In the genomic region with DNA sequence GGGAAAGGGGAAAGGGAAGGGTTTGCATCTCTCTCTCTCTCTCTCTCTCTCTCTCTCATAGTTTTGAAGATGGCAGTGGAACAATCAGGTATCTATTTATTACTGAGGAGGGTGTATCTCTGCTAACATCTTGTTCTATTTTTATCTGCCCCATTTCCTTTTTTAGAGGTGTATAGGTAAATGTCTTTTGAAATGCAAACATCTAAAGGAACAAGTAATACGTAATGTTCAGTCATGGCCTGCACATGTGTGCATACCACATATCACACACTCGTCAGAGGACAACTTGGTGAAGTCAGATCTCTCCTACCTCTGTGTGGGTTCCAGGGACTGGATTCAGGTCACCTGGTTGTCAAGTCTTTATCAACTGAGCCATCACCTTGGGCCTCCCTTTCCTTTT, we compare ENCODE assay signal across 9 mouse cellular contexts.
"Had no signal": no experiment of that assay in that cellular context is flagged by ENCODE, and none has a peak within 500 bp of the region (broad histone marks: within the 10 kb centered on the region; RNA-seq: fewer than 3 reads in every experiment).

No protein-coding gene starts in this region.

- DNase-seq: kidney, adult 11 months; kidney, postnatal 10 days; kidney, postnatal 4 days; lung, adult 2 months; lung, postnatal 36 days; midbrain, embryonic 14.5 days; retina, postnatal 1 day; thymus, postnatal 36 days had no signal

- ATAC-seq: lung, postnatal 0 days had no signal
